29 mouse cellular contexts compared by ENCODE assay signal in genomic region chr9:95628439-95628948, GRCm38 (mm10). TPM values are rescaled to one million over a fixed set of nuclear protein-coding genes. Genes with fewer than 3 reads are reported as not detected.
DNase-seq lines count a peak whose midpoint lies in the region; ATAC-seq and TF ChIP-seq lines count a peak whose summit lies in the region.
"Had no signal": no experiment of that assay in that cellular context is flagged by ENCODE, and none has a peak within 500 bp of the region (broad histone marks: within the 10 kb centered on the region; RNA-seq: fewer than 3 reads in every experiment).

No protein-coding gene starts in this region.

- no peaks in the 10 kb centered on the region for H3K79me2 ChIP-seq in C2C12 (ENCODE audit: control insufficient read depth, insufficient read depth)

- TF ChIP-seq CTCF in C2C12 (IDR thresholded peaks at IDR 0.05; ENCODE audit: control insufficient read depth, insufficient read depth, insufficient read length) (no peak), Patski (IDR thresholded peaks at IDR 0.05) (no peak)
- TF ChIP-seq CTCF in lung, postnatal 0 days (IDR thresholded peaks at IDR 0.05), result no peak

- no peak for TF ChIP-seq EP300 in lung, postnatal 0 days (IDR thresholded peaks at IDR 0.05)

- DNase-seq in adrenal gland, adult 2 months, result peak; percentile 5
- DNase-seq in adrenal gland, postnatal 36 days, result no peak
- DNase-seq in 3134 (ENCODE audit: extremely low read depth, insufficient read length, low spot score) (peak; percentile 40), Patski (ENCODE audit: low read depth, low spot score) (no peak)
- no peak for DNase-seq in lung, postnatal 4 days
- DNase-seq in cerebellum, postnatal 14 days, result no peak
- DNase-seq in lung, postnatal 0 days (ENCODE audit: low spot score), result no peak
- DNase-seq: adrenal gland, postnatal 14 days; cerebellum, adult 2 months; cerebellum, adult 9-11 months; cerebellum, postnatal 36 days; embryo, embryonic 11 days; gastrocnemius, postnatal 10 days; gastrocnemius, postnatal 36 days; kidney, adult 11 months had no signal

- H3ac ChIP-seq in C2C12 (ENCODE audit: control insufficient read depth, insufficient read length, low read depth), result no peak overlapping the region

- H3K4me1 ChIP-seq in lung, postnatal 0 days (ENCODE audit: insufficient read depth, low read depth, low read length), result no peaks in the 10 kb centered on the region
- H3K4me1 ChIP-seq: embryonic facial prominence, embryonic 10.5 days; embryonic facial prominence, embryonic 13.5 days; forebrain, embryonic 12.5 days; forebrain, embryonic 15.5 days; hindbrain, embryonic 10.5 days; hindbrain, embryonic 13.5 days; intestine, embryonic 15.5 days had no signal

- WGBS in lung, postnatal 0 days, result 75% methylated on average over 6 of the region's 6 CpGs

- no peaks in the 10 kb centered on the region for H3K79me3 ChIP-seq in C2C12 (ENCODE audit: low read depth)

- in situ Hi-C loops in Patski (cut with MboI; ENCODE audit: low pct_unique_long_range_greater_than_20kb), result no loop called here

- H3K9me3 ChIP-seq in lung, postnatal 0 days (ENCODE audit: low read length), result no peaks in the 10 kb centered on the region
- H3K9me3 ChIP-seq: embryonic facial prominence, embryonic 13.5 days; forebrain, embryonic 15.5 days; G1E; hindbrain, embryonic 10.5 days; hindbrain, embryonic 13.5 days; intestine, embryonic 15.5 days had no signal

- POLR2A ChIA-PET in Patski (lab: Charles Lee), result no interaction called here

- no peaks in the 10 kb centered on the region for H3K36me3 ChIP-seq in C2C12 (ENCODE audit: control insufficient read depth, insufficient read depth)
- H3K36me3 ChIP-seq in lung, postnatal 0 days (ENCODE audit: insufficient read depth, low read length), result no peaks in the 10 kb centered on the region
- H3K36me3 ChIP-seq: embryonic facial prominence, embryonic 10.5 days; embryonic facial prominence, embryonic 13.5 days; forebrain, embryonic 12.5 days; forebrain, embryonic 15.5 days; G1E; hindbrain, embryonic 10.5 days; hindbrain, embryonic 13.5 days; intestine, embryonic 15.5 days had no signal

- no peak overlapping the region for H3K4me2 ChIP-seq in lung, postnatal 0 days (replicated peaks; ENCODE audit: low read depth, low read length)
- H3K4me2 ChIP-seq: embryonic facial prominence, embryonic 13.5 days; forebrain, embryonic 12.5 days; forebrain, embryonic 15.5 days; heart, embryonic 11.5 days; hindbrain, embryonic 13.5 days; intestine, embryonic 15.5 days had no signal

- no peak overlapping the region for H3K9ac ChIP-seq in lung, postnatal 0 days (replicated peaks; ENCODE audit: low read depth)
- H3K9ac ChIP-seq: embryonic facial prominence, embryonic 13.5 days; forebrain, embryonic 12.5 days; forebrain, embryonic 15.5 days; hindbrain, embryonic 13.5 days; intestine, embryonic 15.5 days had no signal

- H3K4me3 ChIP-seq in C2C12 (ENCODE audit: insufficient read depth, poor library complexity, severe bottlenecking), result no peak overlapping the region
- H3K4me3 ChIP-seq in lung, postnatal 0 days (ENCODE audit: low read depth, low read length), result no peak overlapping the region
- H3K4me3 ChIP-seq: embryonic facial prominence, embryonic 10.5 days; embryonic facial prominence, embryonic 13.5 days; erythroblast, embryonic 14.5 days; forebrain, embryonic 12.5 days; forebrain, embryonic 15.5 days; hindbrain, embryonic 10.5 days; hindbrain, embryonic 13.5 days; intestine, embryonic 15.5 days had no signal

- CTCF ChIA-PET in Patski (lab: Charles Lee), result interaction anchor here (1.4 kb wide), 1 partner anchor 82 kb away, joined by 3 read pairs; no protein-coding TSS in a partner anchor

- no peak overlapping the region for H3K27ac ChIP-seq in lung, postnatal 0 days (ENCODE audit: low read length)
- H3K27ac ChIP-seq: embryonic facial prominence, embryonic 10.5 days; embryonic facial prominence, embryonic 13.5 days; forebrain, embryonic 12.5 days; forebrain, embryonic 15.5 days; hindbrain, embryonic 10.5 days; hindbrain, embryonic 13.5 days; intestine, embryonic 15.5 days had no signal

- peak; percentile 59 for ATAC-seq in Patski
- ATAC-seq in lung, postnatal 0 days, result no peak
- ATAC-seq: forebrain, embryonic 15.5 days; hindbrain, embryonic 16.5 days; intestine, embryonic 15.5 days had no signal

- no peaks in the 10 kb centered on the region for H3K27me3 ChIP-seq in C2C12 (ENCODE audit: control insufficient read depth, insufficient read depth, insufficient read length)
- no peaks in the 10 kb centered on the region for H3K27me3 ChIP-seq in Patski
- H3K27me3 ChIP-seq in lung, postnatal 0 days (replicated peaks; ENCODE audit: insufficient read depth, low read length), result no peaks in the 10 kb centered on the region
- H3K27me3 ChIP-seq: CH12.LX; embryonic facial prominence, embryonic 13.5 days; forebrain, embryonic 12.5 days; forebrain, embryonic 15.5 days; hindbrain, embryonic 13.5 days; intestine, embryonic 15.5 days had no signal

TF ChIP-seq in C2C12, 6 proteins besides CTCF, POLR2A, EP300 and RAD21:
- TF ChIP-seq MYOG (IDR thresholded peaks at IDR 0.05; ENCODE audit: control insufficient read depth, extremely low read depth, insufficient read length) (no peak), MAX (IDR thresholded peaks at IDR 0.05) (peak; percentile 92), FOSL1 (IDR thresholded peaks at IDR 0.05; ENCODE audit: insufficient read depth, low read length, poor library complexity, severe bottlenecking) (peak; percentile 82), MYOD1 (IDR thresholded peaks at IDR 0.05; ENCODE audit: control insufficient read depth, insufficient read length, low read depth) (peak; percentile 14), USF1 (IDR thresholded peaks at IDR 0.05; ENCODE audit: low read depth) (peak; percentile 37), CEBPB (IDR thresholded peaks at IDR 0.05; ENCODE audit: low read depth) (no peak)
TF ChIP-seq in C2C12: peak in this region for 4.

RNA-seq across cellular contexts. Expression of gene Pcolce2, which starts 8.9 kb away (rescaled TPM):
- 1 to 10 TPM; 5.6 to 8.0 TPM for total RNA-seq in adrenal gland, adult 2 months (2021)
- polyA plus RNA-seq in adrenal gland, adult 2 months (2012; rRNA removed), result 0.18 and 0.34 TPM in 2 replicates
- total RNA-seq in adrenal gland, postnatal 36 days (2021), result 1 to 10 TPM; 5.8 to 6.1 TPM
- polyA plus RNA-seq in C2C12 (2012; fragmentation: generic; extraction: Trizol) (54.9 TPM), Patski (2021) (6.0 TPM)
- 45.7 and 52.1 TPM in 2 replicates for polyA plus RNA-seq in lung, postnatal 0 days (2015; fragmentation: Nextera tagmentation; extraction: Ambion mirVana)
- total RNA-seq: granulocyte monocyte progenitor cell, adult 5-6 weeks had no signal
- polyA plus RNA-seq: erythroblast, embryonic 14.5 days; G1E had no signal

Comparison
In these comparisons a context has a peak if more than half of its experiments do, and no peak if none do; other contexts are left out.
1. DNase-seq: peak in adrenal gland, adult 2 months (single experiment) and 3134 (single experiment); none in adrenal gland, postnatal 36 days (0 of 2), Patski (single experiment), lung, postnatal 4 days (0 of 2), cerebellum, postnatal 14 days (0 of 2) and lung, postnatal 0 days (single experiment).